In genomic region chr19:6364842-6365241, GRCm38 (mm10) we compare ENCODE assay signal across 8 mouse cellular contexts. TPM values are rescaled to one million over a fixed set of nuclear protein-coding genes. Genes with fewer than 3 reads are reported as not detected.
DNase-seq lines count a peak whose midpoint lies in the region; ATAC-seq and TF ChIP-seq lines count a peak whose summit lies in the region.

No protein-coding gene starts in this region.

- peak overlapping the region; percentile 95 for H3K9ac ChIP-seq in lung, embryonic 15.5 days
- peak overlapping the region; percentile 99 for H3K9ac ChIP-seq in embryonic facial prominence, embryonic 13.5 days
- H3K9ac ChIP-seq in intestine, postnatal 0 days (ENCODE audit: low read depth, low read length), result peak overlapping the region; percentile 96
- H3K9ac ChIP-seq in neural tube, embryonic 15.5 days (replicated peaks), result peak overlapping the region; percentile 99

- H3K4me2 ChIP-seq in lung, embryonic 15.5 days, result peak overlapping the region; percentile 67
- H3K4me2 ChIP-seq in embryonic facial prominence, embryonic 13.5 days, result peak overlapping the region; percentile 81
- H3K4me2 ChIP-seq in intestine, postnatal 0 days (replicated peaks; ENCODE audit: low read depth), result peak overlapping the region; percentile 74
- peak overlapping the region; percentile 91 for H3K4me2 ChIP-seq in neural tube, embryonic 15.5 days

- H3K27me3 ChIP-seq in lung, embryonic 15.5 days, result no peaks in the 10 kb centered on the region
- no peaks in the 10 kb centered on the region for H3K27me3 ChIP-seq in embryonic facial prominence, embryonic 13.5 days
- no peaks in the 10 kb centered on the region for H3K27me3 ChIP-seq in intestine, postnatal 0 days (replicated peaks; ENCODE audit: control insufficient read depth, insufficient read depth, low read length)
- H3K27me3 ChIP-seq in neural tube, embryonic 15.5 days (replicated peaks), result no peaks in the 10 kb centered on the region

- no peak overlapping the region for H3K27ac ChIP-seq in lung, embryonic 15.5 days
- no peak overlapping the region for H3K27ac ChIP-seq in embryonic facial prominence, embryonic 13.5 days
- H3K27ac ChIP-seq in intestine, postnatal 0 days (ENCODE audit: low read depth, low read length), result no peak overlapping the region
- peak overlapping the region; percentile 99; the same call in 1 of the 2 replicates for H3K27ac ChIP-seq in neural tube, embryonic 15.5 days (replicated peaks)

- no peak for ATAC-seq in lung, embryonic 15.5 days (ENCODE audit: borderline replicate concordance, extremely low read depth, low FRiP score, low TSS enrichment)
- ATAC-seq in embryonic facial prominence, embryonic 13.5 days (ENCODE audit: insufficient number of reproducible peaks, insufficient read depth, low FRiP score, low TSS enrichment, low read depth), result no peak
- no peak for ATAC-seq in intestine, postnatal 0 days
- ATAC-seq in neural tube, embryonic 15.5 days (ENCODE audit: low FRiP score), result no peak

- peak overlapping the region; percentile 85 for H3K4me3 ChIP-seq in lung, embryonic 15.5 days
- H3K4me3 ChIP-seq in embryonic facial prominence, embryonic 13.5 days, result peak overlapping the region; percentile 98
- H3K4me3 ChIP-seq in intestine, postnatal 0 days (ENCODE audit: low read depth, low read length), result peak overlapping the region; percentile 88
- peak overlapping the region; percentile 99 for H3K4me3 ChIP-seq in neural tube, embryonic 15.5 days (replicated peaks)

- H3K9me3 ChIP-seq in lung, embryonic 15.5 days, result no peaks in the 10 kb centered on the region
- no peaks in the 10 kb centered on the region for H3K9me3 ChIP-seq in embryonic facial prominence, embryonic 13.5 days
- no peaks in the 10 kb centered on the region for H3K9me3 ChIP-seq in intestine, postnatal 0 days (ENCODE audit: control insufficient read depth)
- H3K9me3 ChIP-seq in neural tube, embryonic 15.5 days (replicated peaks), result no peaks in the 10 kb centered on the region

- H3K4me1 ChIP-seq in lung, embryonic 15.5 days, result peaks cover 28% of the 10 kb centered on the region
- peaks cover 24% of the 10 kb centered on the region for H3K4me1 ChIP-seq in embryonic facial prominence, embryonic 13.5 days
- H3K4me1 ChIP-seq in intestine, postnatal 0 days (replicated peaks; ENCODE audit: control insufficient read depth, insufficient read depth, low read length), result peaks cover 3% of the 10 kb centered on the region; the same call in 1 of the 2 replicates
- H3K4me1 ChIP-seq in neural tube, embryonic 15.5 days, result peaks cover 37% of the 10 kb centered on the region

- WGBS in lung, embryonic 15.5 days, result 1% methylated on average over 2 of the region's 2 CpGs
- WGBS in embryonic facial prominence, embryonic 13.5 days, result 3% methylated on average over 2 of the region's 2 CpGs
- 2% methylated on average over 2 of the region's 2 CpGs for WGBS in intestine, postnatal 0 days
- WGBS in neural tube, embryonic 15.5 days, result 3% methylated on average over 2 of the region's 2 CpGs

- TF ChIP-seq CTCF in intestine, postnatal 0 days (IDR thresholded peaks at IDR 0.05; ENCODE audit: low read depth), result no peak

- intact Hi-C loops in left cerebral cortex, postnatal 4 days (cut with DNase I), result no loop called here

- no peak for DNase-seq in lung, postnatal 14 days
- no peak for DNase-seq in left cerebral cortex, adult 18-20 months (ENCODE audit: low spot score in 2 of 2)
- no peak for DNase-seq in left cerebral cortex, postnatal 4 days
- DNase-seq in kidney, postnatal 4 days, result no peak

- peaks cover 46% of the 10 kb centered on the region for H3K36me3 ChIP-seq in lung, embryonic 15.5 days
- H3K36me3 ChIP-seq in embryonic facial prominence, embryonic 13.5 days, result peaks cover 51% of the 10 kb centered on the region
- peaks cover 38% of the 10 kb centered on the region for H3K36me3 ChIP-seq in intestine, postnatal 0 days (ENCODE audit: control insufficient read depth, insufficient read depth)
- H3K36me3 ChIP-seq in neural tube, embryonic 15.5 days, result peaks cover 38% of the 10 kb centered on the region

RNA-seq across cellular contexts. Expression of gene Sf1, which starts 1.4 kb away (rescaled TPM):
- polyA plus RNA-seq in lung, embryonic 15.5 days (2015; fragmentation: Nextera tagmentation; extraction: Ambion mirVana), result 133 and 136 TPM in 2 replicates
- polyA plus RNA-seq in embryonic facial prominence, embryonic 13.5 days (2015; fragmentation: Nextera tagmentation; extraction: Ambion mirVana), result 137 and 151 TPM in 2 replicates
- polyA plus RNA-seq in intestine, postnatal 0 days (2015; fragmentation: Nextera tagmentation; extraction: Ambion mirVana), result 51.9 and 55.3 TPM in 2 replicates
- polyA plus RNA-seq in neural tube, embryonic 15.5 days (2015; fragmentation: Nextera tagmentation; extraction: Ambion mirVana), result 88.7 and 104 TPM in 2 replicates
- total RNA-seq in left cerebral cortex, adult 18-20 months (2021), result 100 to 1,000 TPM; 188 to 211 TPM
- 100 to 1,000 TPM; 231 to 244 TPM for total RNA-seq in left cerebral cortex, postnatal 4 days (2021)

RNA-seq across cellular contexts. Expression of gene Pygm, which starts 19.4 kb away (rescaled TPM):
- 17.7 and 22.3 TPM in 2 replicates for polyA plus RNA-seq in lung, embryonic 15.5 days (2015; fragmentation: Nextera tagmentation; extraction: Ambion mirVana)
- polyA plus RNA-seq in embryonic facial prominence, embryonic 13.5 days (2015; fragmentation: Nextera tagmentation; extraction: Ambion mirVana), result 3.7 and 5.4 TPM in 2 replicates
- 4.1 and 4.7 TPM in 2 replicates for polyA plus RNA-seq in intestine, postnatal 0 days (2015; fragmentation: Nextera tagmentation; extraction: Ambion mirVana)
- 7.5 and 12.0 TPM in 2 replicates for polyA plus RNA-seq in neural tube, embryonic 15.5 days (2015; fragmentation: Nextera tagmentation; extraction: Ambion mirVana)
- 10 to 100 TPM; 32.6 to 37.9 TPM for total RNA-seq in left cerebral cortex, adult 18-20 months (2021)
- total RNA-seq in left cerebral cortex, postnatal 4 days (2021), result 1 to 10 TPM; 6.2 to 8.2 TPM

RNA-seq across cellular contexts. Expression of gene Map4k2, which starts 23.9 kb away (rescaled TPM):
- 19.2 and 22.9 TPM in 2 replicates for polyA plus RNA-seq in lung, embryonic 15.5 days (2015; fragmentation: Nextera tagmentation; extraction: Ambion mirVana)
- polyA plus RNA-seq in embryonic facial prominence, embryonic 13.5 days (2015; fragmentation: Nextera tagmentation; extraction: Ambion mirVana), result 13.8 and 15.3 TPM in 2 replicates
- polyA plus RNA-seq in intestine, postnatal 0 days (2015; fragmentation: Nextera tagmentation; extraction: Ambion mirVana), result 4.1 and 4.3 TPM in 2 replicates
- polyA plus RNA-seq in neural tube, embryonic 15.5 days (2015; fragmentation: Nextera tagmentation; extraction: Ambion mirVana), result 21.9 and 22.2 TPM in 2 replicates
- 100 to 1,000 TPM in 1 of 2 experiments, 10 to 100 TPM in 1; 92.9 to 100 TPM for total RNA-seq in left cerebral cortex, adult 18-20 months (2021)
- 100 to 1,000 TPM in 1 of 2 experiments, 10 to 100 TPM in 1; 91.7 to 102 TPM for total RNA-seq in left cerebral cortex, postnatal 4 days (2021)

RNA-seq across cellular contexts. Expression of gene Men1, which starts 30.1 kb away (rescaled TPM):
- polyA plus RNA-seq in lung, embryonic 15.5 days (2015; fragmentation: Nextera tagmentation; extraction: Ambion mirVana), result 82.6 and 85.7 TPM in 2 replicates
- 91.6 and 92.4 TPM in 2 replicates for polyA plus RNA-seq in embryonic facial prominence, embryonic 13.5 days (2015; fragmentation: Nextera tagmentation; extraction: Ambion mirVana)
- polyA plus RNA-seq in intestine, postnatal 0 days (2015; fragmentation: Nextera tagmentation; extraction: Ambion mirVana), result 17.1 and 19.6 TPM in 2 replicates
- 71.4 and 71.6 TPM in 2 replicates for polyA plus RNA-seq in neural tube, embryonic 15.5 days (2015; fragmentation: Nextera tagmentation; extraction: Ambion mirVana)
- 10 to 100 TPM; 62.4 to 74.5 TPM for total RNA-seq in left cerebral cortex, adult 18-20 months (2021)
- total RNA-seq in left cerebral cortex, postnatal 4 days (2021), result 10 to 100 TPM; 81.1 to 81.4 TPM

RNA-seq across cellular contexts. Expression of gene Rasgrp2, which starts 34.3 kb away (rescaled TPM):
- 62.6 and 72.1 TPM in 2 replicates for polyA plus RNA-seq in lung, embryonic 15.5 days (2015; fragmentation: Nextera tagmentation; extraction: Ambion mirVana)
- polyA plus RNA-seq in embryonic facial prominence, embryonic 13.5 days (2015; fragmentation: Nextera tagmentation; extraction: Ambion mirVana), result 32.0 and 36.1 TPM in 2 replicates
- polyA plus RNA-seq in intestine, postnatal 0 days (2015; fragmentation: Nextera tagmentation; extraction: Ambion mirVana), result 38.5 and 41.5 TPM in 2 replicates
- polyA plus RNA-seq in neural tube, embryonic 15.5 days (2015; fragmentation: Nextera tagmentation; extraction: Ambion mirVana), result 197 and 217 TPM in 2 replicates
- 10 to 100 TPM; 68.2 to 84.7 TPM for total RNA-seq in left cerebral cortex, adult 18-20 months (2021)
- total RNA-seq in left cerebral cortex, postnatal 4 days (2021), result 100 to 1,000 TPM; 225 to 228 TPM
